Mouse (Mus musculus): ENCODE measurements around the gene Gm614. TPM values are rescaled to one million over a fixed set of nuclear protein-coding genes. Genes with fewer than 3 reads are reported as not detected.

Gene Gm614
- polyA plus RNA-seq, 1 experiment from 2014 or later = not detected

Other genes starting within 250 kb of the Gm614 start
- gene Tex11, start 204.3 kb downstream of the Gm614 start, polyA plus RNA-seq (2015; fragmentation: Nextera tagmentation; extraction: Ambion mirVana) = not detected in 2 replicates
- gene Slc7a3, start 178.0 kb downstream of the Gm614 start, polyA plus RNA-seq (2015; fragmentation: Nextera tagmentation; extraction: Ambion mirVana) = 1.6 TPM in 2 replicates
- gene Snx12, start 41.4 kb downstream of the Gm614 start, polyA plus RNA-seq (2015; fragmentation: Nextera tagmentation; extraction: Ambion mirVana) = 54.2 and 56.4 TPM in 2 replicates
- gene Foxo4, start 9.5 kb downstream of the Gm614 start, polyA plus RNA-seq (2015; fragmentation: Nextera tagmentation; extraction: Ambion mirVana) = 1.6 and 1.8 TPM in 2 replicates
- 15.6 and 15.7 TPM in 2 replicates for gene Il2rg, start 4.3 kb upstream of the Gm614 start, polyA plus RNA-seq (2015; fragmentation: Nextera tagmentation; extraction: Ambion mirVana)
- gene Gm20489, start 5.0 kb upstream of the Gm614 start, polyA plus RNA-seq (2015; fragmentation: Nextera tagmentation; extraction: Ambion mirVana) = not detected in 2 replicates
- gene Med12, start 10.0 kb upstream of the Gm614 start, polyA plus RNA-seq (2015; fragmentation: Nextera tagmentation; extraction: Ambion mirVana) = 19.9 and 22.3 TPM in 2 replicates
- 3.6 and 4.1 TPM in 2 replicates for gene Nlgn3, start 35.2 kb upstream of the Gm614 start, polyA plus RNA-seq (2015; fragmentation: Nextera tagmentation; extraction: Ambion mirVana)
- gene Gjb1, start 112.4 kb upstream of the Gm614 start, polyA plus RNA-seq (2015; fragmentation: Nextera tagmentation; extraction: Ambion mirVana) = 119 and 154 TPM in 2 replicates
- gene Zmym3, start 156.9 kb upstream of the Gm614 start, polyA plus RNA-seq (2015; fragmentation: Nextera tagmentation; extraction: Ambion mirVana) = 18.5 and 19.5 TPM in 2 replicates
- 272 and 304 TPM in 2 replicates for gene Nono, start 165.3 kb upstream of the Gm614 start, polyA plus RNA-seq (2015; fragmentation: Nextera tagmentation; extraction: Ambion mirVana)
- gene Itgb1bp2, start 185.1 kb upstream of the Gm614 start, polyA plus RNA-seq (2015; fragmentation: Nextera tagmentation; extraction: Ambion mirVana) = 1.3 TPM in 2 replicates